Mouse (Mus musculus) midbrain, embryonic 13.5 days (tissue): Measurements from ENCODE around the gene Hsf5. TPM values are rescaled to one million over a fixed set of nuclear protein-coding genes. Genes with fewer than 3 reads are reported as not detected.

Source experiments
- ATAC-seq: fragments of 200-750 bp; cut with Nextera tagmentation; 2 replicates; pipeline ENCODE4 v1.8.0; 2017; ENCODE audit warnings: mild to moderate bottlenecking, moderate TSS enrichment, moderate library complexity
- H3K27ac ChIP-seq: fragments of 300-500 bp; sonication (generic); 2 replicates; pipeline ENCODE4 v1.5.1; 2015; ENCODE audit warnings: inconsistent platforms, mild to moderate bottlenecking, moderate library complexity
- H3K27me3 ChIP-seq: fragments of 300-500 bp; sonication (generic); 2 replicates; pipeline ENCODE4 v1.6.1; 2015; ENCODE audit warnings: mild to moderate bottlenecking, inconsistent platforms
- H3K36me3 ChIP-seq: fragments of 300-500 bp; sonication (generic); 2 replicates; pipeline ENCODE4 v1.6.1; 2015; ENCODE audit warnings: mild to moderate bottlenecking, inconsistent platforms
- H3K4me1 ChIP-seq: fragments of 300-500 bp; sonication (generic); replicated peaks from 2 replicates; pipeline ENCODE4 v1.6.1; 2015; ENCODE audit warnings: inconsistent platforms
- H3K4me2 ChIP-seq: fragments of 300-500 bp; sonication (generic); replicated peaks from 2 replicates; pipeline ENCODE4 v1.6.1; 2015; ENCODE audit warnings: moderate library complexity, mild to moderate bottlenecking, inconsistent platforms
- H3K4me3 ChIP-seq: fragments of 300-500 bp; sonication (generic); replicated peaks from 2 replicates; pipeline ENCODE4 v1.5.1; 2015; ENCODE audit warnings: mild to moderate bottlenecking, inconsistent platforms
- H3K9ac ChIP-seq: fragments of 300-500 bp; sonication (generic); replicated peaks from 2 replicates; pipeline ENCODE4 v1.6.1; 2015; ENCODE audit warnings: mild to moderate bottlenecking, inconsistent platforms
- H3K9me3 ChIP-seq: fragments of 300-500 bp; sonication (generic); 2 replicates; pipeline ENCODE4 v1.6.1; 2016; ENCODE audit warnings: mild to moderate bottlenecking, inconsistent platforms
- WGBS: fragments of 180-500 bp; shearing (Covaris S2); methylation state at CpG from one replicate; pipeline ENCODE4 v1.1.7; 2015; 5-methylcytosine and 5-hydroxymethylcytosine counted together
- polyA plus RNA-seq: library from polyadenylated mRNA; unstranded; fragments of >200 nt; fragmentation: Nextera tagmentation; extraction: Ambion mirVana; gene quantifications from 2 replicates; pipeline ENCODE4 v1.2.1, GENCODE M21; 2015

The Hsf5 gene
- polyA plus RNA-seq, 1 experiment from 2014 or later: 0.40 TPM

GRCm38 (mm10) chr11:87592354-87592695 is 24.6 kb upstream of the Hsf5 start:
- WGBS: 0% methylated on average over 15 of the region's 15 CpGs
- peak; percentile 38 for ATAC-seq
- Histone ChIP-seq H3K36me3 (peaks cover 9% of the 10 kb centered on the region), H3K4me2 (peak overlapping the region; percentile 90), H3K27me3 (no peaks in the 10 kb centered on the region), H3K9ac (peak overlapping the region; percentile 84), H3K27ac (peak overlapping the region; percentile 88), H3K9me3 (no peaks in the 10 kb centered on the region), H3K4me1 (peaks cover 72% of the 10 kb centered on the region), H3K4me3 (peak overlapping the region; percentile 79)

GRCm38 (mm10) chr11:87592713-87593598 is 24.0 kb upstream of the Hsf5 start:
- H3K4me1 ChIP-seq: peaks cover 77% of the 10 kb centered on the region
- WGBS: 35% methylated on average over 13 of the region's 13 CpGs
- ATAC-seq: no peak

GRCm38 (mm10) chr11:87595327-87595841 is 21.6 kb upstream of the Hsf5 start:
- under 1% methylated on average over 20 of the region's 37 CpGs for WGBS
- ATAC-seq: peak; percentile 51
- peaks cover 65% of the 10 kb centered on the region for H3K4me1 ChIP-seq
- H3K27ac ChIP-seq: peak overlapping the region; percentile 93
- H3K4me3 ChIP-seq: peak overlapping the region; percentile 91
- H3K36me3 ChIP-seq: peaks cover 39% of the 10 kb centered on the region
- H3K9ac ChIP-seq: peak overlapping the region; percentile 98
- H3K27me3 ChIP-seq: no peaks in the 10 kb centered on the region
- H3K9me3 ChIP-seq: no peaks in the 10 kb centered on the region
- H3K4me2 ChIP-seq: peak overlapping the region; percentile 88

More at GRCm38 (mm10) chr11:87592713-87593598, 24.0 kb upstream of the Hsf5 start:
- H3K4me3 ChIP-seq: peak overlapping the region; percentile 79
- peak overlapping the region; percentile 90 for H3K4me2 ChIP-seq
- peaks cover 15% of the 10 kb centered on the region for H3K36me3 ChIP-seq
- no peaks in the 10 kb centered on the region for H3K9me3 ChIP-seq
- H3K9ac ChIP-seq: peak overlapping the region; percentile 84
- H3K27me3 ChIP-seq: no peaks in the 10 kb centered on the region
- peak overlapping the region; percentile 88 for H3K27ac ChIP-seq

- Histone ChIP-seq H3K27me3 (no peaks in the 10 kb centered on the region), H3K36me3 (peaks cover 45% of the 10 kb centered on the region), H3K9ac (peak overlapping the region; percentile 98), H3K27ac (peak overlapping the region; percentile 93), H3K4me3 (peak overlapping the region; percentile 91), H3K9me3 (no peaks in the 10 kb centered on the region), H3K4me1 (peaks cover 59% of the 10 kb centered on the region), H3K4me2 (peak overlapping the region; percentile 88)
- 2% methylated on average over 7 of the region's 7 CpGs for WGBS
- ATAC-seq: no peak
These were observed 21.0 kb upstream of the Hsf5 start for GRCm38 (mm10) chr11:87595976-87596375.

GRCm38 (mm10) chr11:87596492-87596891 is 20.5 kb upstream of the Hsf5 start:
- peaks cover 56% of the 10 kb centered on the region for H3K4me1 ChIP-seq
- no peaks in the 10 kb centered on the region for H3K9me3 ChIP-seq
- peak overlapping the region; percentile 93 for H3K27ac ChIP-seq
- H3K4me3 ChIP-seq: peak overlapping the region; percentile 91
- no peak for ATAC-seq
- H3K9ac ChIP-seq: peak overlapping the region; percentile 98
- H3K4me2 ChIP-seq: peak overlapping the region; percentile 88
- H3K36me3 ChIP-seq: peaks cover 50% of the 10 kb centered on the region
- WGBS: 19% methylated on average over 2 of the region's 2 CpGs
- H3K27me3 ChIP-seq: no peaks in the 10 kb centered on the region

- peak overlapping the region; percentile 88 for H3K4me2 ChIP-seq
- peaks cover 56% of the 10 kb centered on the region for H3K36me3 ChIP-seq
- no peaks in the 10 kb centered on the region for H3K27me3 ChIP-seq
- H3K27ac ChIP-seq: peak overlapping the region; percentile 93
- peaks cover 56% of the 10 kb centered on the region for H3K4me1 ChIP-seq
- ATAC-seq: no peak
- peak overlapping the region; percentile 91 for H3K4me3 ChIP-seq
- H3K9me3 ChIP-seq: no peaks in the 10 kb centered on the region
- peak overlapping the region; percentile 98 for H3K9ac ChIP-seq
These were observed 19.9 kb upstream of the Hsf5 start for GRCm38 (mm10) chr11:87597061-87597460.

GRCm38 (mm10) chr11:87599395-87600089 is 17.4 kb upstream of the Hsf5 start:
- Histone ChIP-seq H3K4me3 (no peak overlapping the region), H3K4me2 (no peak overlapping the region), H3K36me3 (peaks cover 77% of the 10 kb centered on the region), H3K27ac (no peak overlapping the region), H3K27me3 (no peaks in the 10 kb centered on the region), H3K4me1 (peaks cover 34% of the 10 kb centered on the region), H3K9me3 (no peaks in the 10 kb centered on the region), H3K9ac (no peak overlapping the region)
- 89% methylated on average over 13 of the region's 13 CpGs for WGBS
- ATAC-seq: no peak

- no peaks in the 10 kb centered on the region for H3K9me3 ChIP-seq
- ATAC-seq: no peak
- H3K9ac ChIP-seq: no peak overlapping the region
- H3K36me3 ChIP-seq: peaks cover 85% of the 10 kb centered on the region
- H3K27ac ChIP-seq: no peak overlapping the region
- H3K4me1 ChIP-seq: peaks cover 26% of the 10 kb centered on the region
- WGBS: 96% methylated on average over 10 of the region's 10 CpGs
- H3K4me3 ChIP-seq: no peak overlapping the region
- no peaks in the 10 kb centered on the region for H3K27me3 ChIP-seq
- H3K4me2 ChIP-seq: no peak overlapping the region
These were observed 16.6 kb upstream of the Hsf5 start for GRCm38 (mm10) chr11:87600322-87600853.

GRCm38 (mm10) chr11:87602234-87602633 is 14.7 kb upstream of the Hsf5 start:
- Histone ChIP-seq H3K27ac (no peak overlapping the region), H3K4me1 (peaks cover 12% of the 10 kb centered on the region), H3K4me2 (no peak overlapping the region), H3K9me3 (no peaks in the 10 kb centered on the region), H3K27me3 (no peaks in the 10 kb centered on the region), H3K4me3 (no peak overlapping the region), H3K36me3 (peaks cover 99% of the 10 kb centered on the region), H3K9ac (no peak overlapping the region)
- 94% methylated on average over 9 of the region's 9 CpGs for WGBS
- no peak for ATAC-seq

GRCm38 (mm10) chr11:87603571-87603970 is 13.4 kb upstream of the Hsf5 start:
- no peak for ATAC-seq

GRCm38 (mm10) chr11:87609264-87609663 is 7.7 kb upstream of the Hsf5 start:
- Histone ChIP-seq H3K4me2 (no peak overlapping the region), H3K9me3 (no peaks in the 10 kb centered on the region), H3K36me3 (peaks cover 99% of the 10 kb centered on the region), H3K4me3 (no peak overlapping the region), H3K4me1 (0 out of 2 replicates have a peak, but pooled peaks cover 7% of the 10 kb centered on the region), H3K27me3 (no peaks in the 10 kb centered on the region), H3K27ac (no peak overlapping the region), H3K9ac (no peak overlapping the region)
- no peak for ATAC-seq
- WGBS: 92% methylated on average over 7 of the region's 7 CpGs

More at GRCm38 (mm10) chr11:87603571-87603970, 13.4 kb upstream of the Hsf5 start:
- Histone ChIP-seq H3K9ac (no peak overlapping the region), H3K4me1 (peaks cover 6% of the 10 kb centered on the region; the same call in 1 of the 2 replicates), H3K36me3 (peaks cover 99% of the 10 kb centered on the region), H3K4me2 (no peak overlapping the region), H3K4me3 (no peak overlapping the region), H3K27me3 (no peaks in the 10 kb centered on the region), H3K9me3 (no peaks in the 10 kb centered on the region), H3K27ac (no peak overlapping the region)
- 96% methylated on average over 2 of the region's 2 CpGs for WGBS

- ATAC-seq: no peak
- Histone ChIP-seq H3K27me3 (no peaks in the 10 kb centered on the region), H3K4me3 (no peak overlapping the region), H3K36me3 (peaks cover 98% of the 10 kb centered on the region), H3K4me1 (0 out of 2 replicates have a peak, but pooled peaks cover 7% of the 10 kb centered on the region), H3K27ac (no peak overlapping the region), H3K4me2 (no peak overlapping the region), H3K9ac (no peak overlapping the region), H3K9me3 (no peaks in the 10 kb centered on the region)
- 92% methylated on average over 9 of the region's 9 CpGs for WGBS
These were observed 5.4 kb upstream of the Hsf5 start for GRCm38 (mm10) chr11:87611547-87611946.
